Mouse (Mus musculus): ENCODE data around the gene Cd72. TPM values are rescaled to one million over a fixed set of nuclear protein-coding genes. Genes with fewer than 3 reads are reported as not detected.

The Cd72 gene
- polyA plus RNA-seq, 1 experiment from 2014 or later, result 3.2 TPM

- H3K36me3 ChIP-seq (ENCODE audit: control insufficient read depth, insufficient read depth), result peaks cover 62% of the 10 kb centered on the region
- no peak overlapping the region for H3K27ac ChIP-seq (ENCODE audit: low read depth, low read length)
- TF ChIP-seq CTCF (IDR thresholded peaks at IDR 0.05; ENCODE audit: low read depth), result no peak
- ATAC-seq, result no peak
- 78% methylated on average over 28 of the region's 28 CpGs for WGBS
- no peak overlapping the region for H3K9ac ChIP-seq (ENCODE audit: low read depth, low read length)
- H3K9me3 ChIP-seq (ENCODE audit: control insufficient read depth), result no peaks in the 10 kb centered on the region
- H3K4me3 ChIP-seq (ENCODE audit: low read depth, low read length), result no peak overlapping the region
- H3K27me3 ChIP-seq (replicated peaks; ENCODE audit: control insufficient read depth, insufficient read depth, low read length), result no peaks in the 10 kb centered on the region
- H3K4me1 ChIP-seq (replicated peaks; ENCODE audit: control insufficient read depth, insufficient read depth, low read length), result no peaks in the 10 kb centered on the region
- H3K4me2 ChIP-seq (replicated peaks; ENCODE audit: low read depth), result no peak overlapping the region
Measured at GRCm38 (mm10) chr4:43421632-43422240, 32.7 kb downstream of the Cd72 start.

- WGBS, result 1% methylated on average over 6 of the region's 6 CpGs
- peak; percentile 49 for ATAC-seq
- no peak overlapping the region for H3K4me3 ChIP-seq (ENCODE audit: low read depth, low read length)
- H3K27me3 ChIP-seq (replicated peaks; ENCODE audit: control insufficient read depth, insufficient read depth, low read length), result no peaks in the 10 kb centered on the region
- peak overlapping the region; percentile 15; the same call in 1 of the 2 replicates for H3K27ac ChIP-seq (ENCODE audit: low read depth, low read length)
- H3K36me3 ChIP-seq (ENCODE audit: control insufficient read depth, insufficient read depth), result peaks cover 62% of the 10 kb centered on the region
- H3K9me3 ChIP-seq (ENCODE audit: control insufficient read depth), result no peaks in the 10 kb centered on the region
- H3K9ac ChIP-seq (ENCODE audit: low read depth, low read length), result no peak overlapping the region
- H3K4me2 ChIP-seq (replicated peaks; ENCODE audit: low read depth), result no peak overlapping the region
- no peaks in the 10 kb centered on the region for H3K4me1 ChIP-seq (replicated peaks; ENCODE audit: control insufficient read depth, insufficient read depth, low read length)
- TF ChIP-seq CTCF (IDR thresholded peaks at IDR 0.05; ENCODE audit: low read depth), result peak; percentile 99
Measured at GRCm38 (mm10) chr4:43420305-43420704, 34.1 kb downstream of the Cd72 start.

- WGBS, result 52% methylated on average over 9 of the region's 9 CpGs
- peaks cover 62% of the 10 kb centered on the region for H3K36me3 ChIP-seq (ENCODE audit: control insufficient read depth, insufficient read depth)
- peak overlapping the region; percentile 23; the same call in 1 of the 2 replicates for H3K27ac ChIP-seq (ENCODE audit: low read depth, low read length)
Measured at GRCm38 (mm10) chr4:43419801-43420281, 34.6 kb downstream of the Cd72 start.

DNA sequence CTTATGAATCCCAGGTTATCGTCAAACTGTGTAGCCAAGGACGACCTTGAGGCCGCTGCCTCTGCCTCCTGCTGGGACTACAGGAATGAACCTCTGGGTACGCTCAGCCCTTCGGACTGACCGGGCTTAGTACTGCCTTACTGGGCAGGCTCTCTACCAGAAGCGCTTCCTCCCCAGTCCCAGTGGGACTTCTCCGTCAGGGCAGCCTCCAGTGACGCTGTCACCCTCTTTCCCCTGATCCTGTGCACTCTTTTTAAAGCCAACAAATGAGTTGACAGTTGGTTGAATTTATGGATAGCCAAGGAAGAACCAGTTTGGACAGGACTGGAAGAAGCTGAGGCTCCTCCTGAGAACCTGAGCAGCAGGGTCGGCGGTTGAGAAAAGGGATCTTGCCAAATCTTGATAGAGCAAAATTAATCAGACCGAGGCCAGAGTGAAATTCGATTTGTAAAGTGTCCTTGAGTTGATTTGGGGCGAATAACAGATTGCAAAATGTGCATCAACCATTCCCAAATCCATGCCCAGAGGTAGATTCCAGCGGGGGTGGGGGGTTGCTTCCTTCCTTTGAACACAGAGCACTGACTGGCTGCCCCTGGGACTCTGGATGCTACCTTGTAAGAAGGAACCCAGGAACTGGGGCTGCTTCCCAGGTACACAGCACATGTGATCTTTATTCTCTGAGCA, 35.3 kb downstream of the Cd72 start:
- no peak for TF ChIP-seq CTCF (IDR thresholded peaks at IDR 0.05; ENCODE audit: low read depth)
- H3K4me2 ChIP-seq (replicated peaks; ENCODE audit: low read depth), result no peak overlapping the region
- no peak overlapping the region for H3K9ac ChIP-seq (ENCODE audit: low read depth, low read length)
- H3K27me3 ChIP-seq (replicated peaks; ENCODE audit: control insufficient read depth, insufficient read depth, low read length), result no peaks in the 10 kb centered on the region
- peak overlapping the region; percentile 23; the same call in 1 of the 2 replicates for H3K27ac ChIP-seq (ENCODE audit: low read depth, low read length)
- no peak for ATAC-seq
- H3K4me1 ChIP-seq (replicated peaks; ENCODE audit: control insufficient read depth, insufficient read depth, low read length), result no peaks in the 10 kb centered on the region
- no peaks in the 10 kb centered on the region for H3K9me3 ChIP-seq (ENCODE audit: control insufficient read depth)
- 68% methylated on average over 15 of the region's 15 CpGs for WGBS
- H3K36me3 ChIP-seq (ENCODE audit: control insufficient read depth, insufficient read depth), result peaks cover 61% of the 10 kb centered on the region
- no peak overlapping the region for H3K4me3 ChIP-seq (ENCODE audit: low read depth, low read length)

More at GRCm38 (mm10) chr4:43419801-43420281, 34.6 kb downstream of the Cd72 start:
- Histone ChIP-seq H3K4me1 (replicated peaks; ENCODE audit: control insufficient read depth, insufficient read depth, low read length) (no peaks in the 10 kb centered on the region), H3K4me3 (ENCODE audit: low read depth, low read length) (no peak overlapping the region), H3K4me2 (replicated peaks; ENCODE audit: low read depth) (no peak overlapping the region), H3K27me3 (replicated peaks; ENCODE audit: control insufficient read depth, insufficient read depth, low read length) (no peaks in the 10 kb centered on the region), H3K9me3 (ENCODE audit: control insufficient read depth) (no peaks in the 10 kb centered on the region), H3K9ac (ENCODE audit: low read depth, low read length) (no peak overlapping the region)
- peak; percentile 48 for ATAC-seq
- TF ChIP-seq CTCF (IDR thresholded peaks at IDR 0.05; ENCODE audit: low read depth), result no peak

DNA sequence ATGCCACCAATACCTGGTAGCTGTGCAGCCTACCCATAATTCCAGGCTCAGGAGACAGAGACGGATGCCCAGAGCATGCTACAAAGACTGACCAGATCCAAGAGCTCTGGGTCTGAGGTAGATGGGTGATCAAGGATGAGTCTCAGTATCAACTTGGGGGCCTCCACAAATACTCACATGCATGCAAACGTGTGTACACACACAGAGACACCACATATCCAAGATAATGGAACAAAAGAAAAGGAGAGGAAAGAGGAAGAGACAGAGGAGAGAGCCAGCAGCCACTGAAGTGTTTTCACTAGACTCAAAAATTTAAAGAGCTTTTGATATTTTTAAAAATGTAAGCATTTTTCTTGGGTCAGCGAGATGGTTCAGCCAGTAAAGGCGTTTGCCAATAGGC, 36.0 kb downstream of the Cd72 start:
- Histone ChIP-seq H3K4me2 (replicated peaks; ENCODE audit: low read depth) (no peak overlapping the region), H3K4me3 (ENCODE audit: low read depth, low read length) (no peak overlapping the region), H3K9me3 (ENCODE audit: control insufficient read depth) (no peaks in the 10 kb centered on the region), H3K27me3 (replicated peaks; ENCODE audit: control insufficient read depth, insufficient read depth, low read length) (no peaks in the 10 kb centered on the region), H3K36me3 (ENCODE audit: control insufficient read depth, insufficient read depth) (peaks cover 54% of the 10 kb centered on the region), H3K9ac (ENCODE audit: low read depth, low read length) (no peak overlapping the region), H3K4me1 (replicated peaks; ENCODE audit: control insufficient read depth, insufficient read depth, low read length) (no peaks in the 10 kb centered on the region), H3K27ac (ENCODE audit: low read depth, low read length) (no peak overlapping the region)
- no peak for TF ChIP-seq CTCF (IDR thresholded peaks at IDR 0.05; ENCODE audit: low read depth)
- ATAC-seq, result no peak
- 76% methylated on average over 4 of the region's 4 CpGs for WGBS

- WGBS, result 68% methylated on average over 16 of the region's 16 CpGs
- no peak for TF ChIP-seq CTCF (IDR thresholded peaks at IDR 0.05; ENCODE audit: low read depth)
Measured at GRCm38 (mm10) chr4:43417269-43418062, 37.0 kb downstream of the Cd72 start.

More at GRCm38 (mm10) chr4:43417269-43418062, 37.0 kb downstream of the Cd72 start:
- no peak overlapping the region for H3K9ac ChIP-seq (ENCODE audit: low read depth, low read length)
- no peak overlapping the region for H3K4me3 ChIP-seq (ENCODE audit: low read depth, low read length)
- H3K36me3 ChIP-seq (ENCODE audit: control insufficient read depth, insufficient read depth), result peaks cover 44% of the 10 kb centered on the region
- no peak overlapping the region for H3K27ac ChIP-seq (ENCODE audit: low read depth, low read length)
- H3K4me2 ChIP-seq (replicated peaks; ENCODE audit: low read depth), result no peak overlapping the region
- ATAC-seq, result no peak
- no peaks in the 10 kb centered on the region for H3K9me3 ChIP-seq (ENCODE audit: control insufficient read depth)
- H3K4me1 ChIP-seq (replicated peaks; ENCODE audit: control insufficient read depth, insufficient read depth, low read length), result no peaks in the 10 kb centered on the region
- no peaks in the 10 kb centered on the region for H3K27me3 ChIP-seq (replicated peaks; ENCODE audit: control insufficient read depth, insufficient read depth, low read length)

Data from intestine, postnatal 0 days (tissue).